Mouse (Mus musculus) embryonic facial prominence, embryonic 10.5 days (tissue): ENCODE results near the gene Ralgapa1. TPM values are rescaled to one million over a fixed set of nuclear protein-coding genes. Genes with fewer than 3 reads are reported as not detected.
"Not testable (repeated sequence)": the region's sequence is repeated elsewhere in the genome, so short reads cannot be mapped to it uniquely, and the experiment has no call there.

Source experiments
- DNase-seq: peaks from one replicate; pipeline ENCODE4 v3.0.0-alpha.2; 2017; ENCODE audit warnings: low spot score
- H3K27ac ChIP-seq: fragments of 300-500 bp; sonication (generic); replicated peaks from 2 replicates; pipeline ENCODE4 v1.5.1; 2016; ENCODE audit warnings: mild to moderate bottlenecking
- H3K27me3 ChIP-seq: fragments of 300-500 bp; sonication (generic); replicated peaks from 2 replicates; pipeline ENCODE4 v1.6.1; 2016; ENCODE audit warnings: low read depth, mild to moderate bottlenecking; ENCODE audit not compliant: poor library complexity, severe bottlenecking
- H3K36me3 ChIP-seq: fragments of 300-500 bp; sonication (generic); replicated peaks from 2 replicates; pipeline ENCODE4 v1.6.1; 2016; ENCODE audit warnings: mild to moderate bottlenecking, moderate library complexity
- H3K4me1 ChIP-seq: fragments of 300-500 bp; sonication (generic); 2 replicates; pipeline ENCODE4 v1.6.1; 2016
- H3K4me3 ChIP-seq: fragments of 300-500 bp; sonication (generic); 2 replicates; pipeline ENCODE4 v1.5.1; 2016; ENCODE audit warnings: mild to moderate bottlenecking, moderate library complexity
- H3K9me3 ChIP-seq: fragments of 300-500 bp; sonication (generic); 2 replicates; pipeline ENCODE4 v1.6.1; 2016; ENCODE audit warnings: mild to moderate bottlenecking
- WGBS: fragments of 180-500 bp; shearing (Covaris S2); methylation state at CpG from one replicate; pipeline ENCODE4 v1.1.7; 2016; 5-methylcytosine and 5-hydroxymethylcytosine counted together
- polyA plus RNA-seq: library from polyadenylated mRNA; unstranded; fragments of >200 nt; fragmentation: Nextera tagmentation; extraction: Ambion mirVana; gene quantifications from 2 replicates; pipeline ENCODE4 v1.2.1, GENCODE M21; 2016

Ralgapa1 gene
- polyA plus RNA-seq, 1 experiment from 2014 or later, result 11.0 TPM

- H3K36me3 ChIP-seq, H3K27ac ChIP-seq, H3K4me1 ChIP-seq, H3K27me3 ChIP-seq, DNase-seq, H3K9me3 ChIP-seq, H3K4me3 ChIP-seq: not testable (repeated sequence)
- 83% methylated on average over 4 of the region's 4 CpGs for WGBS
Observed at GRCm38 (mm10) chr12:55794485-55794884, 26.5 kb downstream of the Ralgapa1 start.

GRCm38 (mm10) chr12:55785252-55785651 lies 35.7 kb downstream of the Ralgapa1 start:
- 87% methylated on average over 2 of the region's 2 CpGs for WGBS
- Histone ChIP-seq H3K27ac (no peak overlapping the region), H3K4me1 (no peaks in the 10 kb centered on the region), H3K27me3 (no peaks in the 10 kb centered on the region), H3K36me3 (peaks cover 28% of the 10 kb centered on the region), H3K9me3 (no peaks in the 10 kb centered on the region), H3K4me3 (no peak overlapping the region)
- no peak for DNase-seq

DNA sequence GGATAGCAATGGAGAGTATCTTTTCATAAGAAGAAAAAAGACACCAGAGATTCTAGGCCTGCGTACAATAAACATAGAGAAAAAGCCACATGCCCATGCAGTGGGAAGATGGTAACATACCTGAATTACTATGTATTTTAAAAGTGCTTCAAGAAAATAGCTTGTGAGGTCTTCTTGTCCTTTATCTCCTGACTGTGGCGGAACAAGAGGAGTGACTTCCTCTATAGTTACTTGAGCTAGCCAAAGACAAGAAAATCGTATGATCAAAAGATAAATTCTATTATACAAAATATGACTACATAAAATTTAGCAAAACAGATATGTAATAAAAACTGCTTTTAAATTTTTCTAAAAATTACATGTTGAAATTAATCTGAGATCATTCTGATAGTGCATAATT lies 38.3 kb downstream of the Ralgapa1 start:
- H3K4me1 ChIP-seq, result no peaks in the 10 kb centered on the region
- no peak overlapping the region for H3K27ac ChIP-seq
- 97% methylated on average over 3 of the region's 3 CpGs for WGBS
- H3K4me3 ChIP-seq, result no peak overlapping the region
- no peaks in the 10 kb centered on the region for H3K9me3 ChIP-seq
- H3K27me3 ChIP-seq, result no peaks in the 10 kb centered on the region
- H3K36me3 ChIP-seq, result peaks cover 28% of the 10 kb centered on the region
- no peak for DNase-seq

GRCm38 (mm10) chr12:55778301-55778700 lies 42.7 kb downstream of the Ralgapa1 start:
- H3K4me3 ChIP-seq, result no peak overlapping the region
- 82% methylated on average over 2 of the region's 2 CpGs for WGBS
- H3K27me3 ChIP-seq, result no peaks in the 10 kb centered on the region
- peaks cover 26% of the 10 kb centered on the region for H3K36me3 ChIP-seq
- H3K4me1 ChIP-seq, result no peaks in the 10 kb centered on the region
- H3K27ac ChIP-seq, result no peak overlapping the region
- H3K9me3 ChIP-seq, result no peaks in the 10 kb centered on the region
- DNase-seq, result peak; percentile 35

DNA sequence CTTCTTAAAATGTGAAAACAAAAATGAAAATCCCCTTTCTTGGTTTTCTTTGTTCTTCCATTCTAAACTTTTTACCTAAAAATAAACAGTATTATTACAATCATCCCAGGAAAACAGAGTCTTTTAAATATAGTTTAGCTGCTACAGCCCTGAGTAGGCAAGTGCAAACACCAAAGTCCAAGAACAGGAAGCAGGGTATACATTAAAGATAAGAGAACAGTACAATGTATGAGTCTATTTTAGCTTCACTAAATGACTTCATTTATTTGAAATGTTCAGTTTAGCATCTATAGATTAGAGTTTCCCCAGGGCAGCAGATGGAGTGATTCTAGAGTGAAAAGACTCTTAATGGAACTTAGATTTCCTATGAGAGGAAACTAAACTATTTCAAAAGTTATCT lies 43.6 kb downstream of the Ralgapa1 start:
- no peaks in the 10 kb centered on the region for H3K27me3 ChIP-seq
- H3K36me3 ChIP-seq, result peaks cover 26% of the 10 kb centered on the region
- H3K9me3 ChIP-seq, result no peaks in the 10 kb centered on the region
- no peak for DNase-seq
- no peak overlapping the region for H3K27ac ChIP-seq
- H3K4me3 ChIP-seq, result no peak overlapping the region
- H3K4me1 ChIP-seq, result no peaks in the 10 kb centered on the region

GRCm38 (mm10) chr12:55774316-55774715 lies 46.7 kb downstream of the Ralgapa1 start:
- Histone ChIP-seq H3K4me1 (no peaks in the 10 kb centered on the region), H3K27ac (no peak overlapping the region), H3K27me3 (no peaks in the 10 kb centered on the region), H3K9me3 (no peaks in the 10 kb centered on the region), H3K36me3 (peaks cover 23% of the 10 kb centered on the region), H3K4me3 (no peak overlapping the region)
- WGBS, result 91% methylated on average over 3 of the region's 3 CpGs
- no peak for DNase-seq

GRCm38 (mm10) chr12:55720319-55720718 lies 100.6 kb downstream of the Ralgapa1 start:
- H3K4me3 ChIP-seq, result no peak overlapping the region
- no peaks in the 10 kb centered on the region for H3K27me3 ChIP-seq
- no peaks in the 10 kb centered on the region for H3K4me1 ChIP-seq
- H3K36me3 ChIP-seq, result peaks cover 33% of the 10 kb centered on the region
- H3K9me3 ChIP-seq, result no peaks in the 10 kb centered on the region
- no peak for DNase-seq
- no peak overlapping the region for H3K27ac ChIP-seq
- WGBS, result 74% methylated on average over 1 of the region's 1 CpGs

GRCm38 (mm10) chr12:55705881-55706280 lies 115.1 kb downstream of the Ralgapa1 start:
- DNase-seq, result no peak
- Histone ChIP-seq H3K36me3 (peaks cover 48% of the 10 kb centered on the region), H3K27me3 (no peaks in the 10 kb centered on the region), H3K9me3 (no peaks in the 10 kb centered on the region), H3K4me1 (no peaks in the 10 kb centered on the region), H3K27ac (no peak overlapping the region), H3K4me3 (no peak overlapping the region)
- WGBS, result 92% methylated on average over 4 of the region's 4 CpGs

GRCm38 (mm10) chr12:55666699-55667098 lies 154.3 kb downstream of the Ralgapa1 start:
- no peaks in the 10 kb centered on the region for H3K4me1 ChIP-seq
- peaks cover 20% of the 10 kb centered on the region for H3K36me3 ChIP-seq
- no peak overlapping the region for H3K27ac ChIP-seq
- H3K27me3 ChIP-seq, result no peaks in the 10 kb centered on the region
- DNase-seq, result no peak
- 90% methylated on average over 6 of the region's 6 CpGs for WGBS
- H3K4me3 ChIP-seq, result no peak overlapping the region
- H3K9me3 ChIP-seq, result no peaks in the 10 kb centered on the region

DNA sequence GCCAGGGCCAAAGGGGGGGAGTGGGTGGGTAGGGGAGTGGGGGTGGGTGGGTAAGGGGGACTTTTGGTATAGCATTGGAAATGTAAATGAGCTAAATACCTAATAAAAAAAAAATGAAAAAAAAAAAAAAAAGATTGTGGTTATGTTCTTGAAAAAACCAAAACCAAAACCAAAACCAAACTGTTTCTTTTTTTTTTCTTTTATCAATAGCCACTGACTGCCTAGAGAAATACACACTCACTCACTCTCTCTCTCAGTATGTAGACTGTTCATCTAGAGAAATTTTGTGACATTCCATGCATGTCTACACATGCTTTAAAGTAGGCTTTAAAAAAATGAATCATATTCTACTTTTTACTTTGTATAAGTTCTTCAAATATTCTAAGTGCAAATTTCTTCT lies 157.8 kb downstream of the Ralgapa1 start:
- not testable (repeated sequence) for H3K27ac ChIP-seq, H3K27me3 ChIP-seq, H3K4me3 ChIP-seq, H3K9me3 ChIP-seq, DNase-seq, H3K4me1 ChIP-seq
- H3K36me3 ChIP-seq, result peaks cover 26% of the 10 kb centered on the region

GRCm38 (mm10) chr12:55648011-55648525 lies 172.9 kb downstream of the Ralgapa1 start:
- no peaks in the 10 kb centered on the region; the same call in 1 of the 2 replicates for H3K36me3 ChIP-seq
- H3K27me3 ChIP-seq, result no peaks in the 10 kb centered on the region
- DNase-seq, result no peak
- H3K4me3 ChIP-seq, result no peak overlapping the region
- no peaks in the 10 kb centered on the region for H3K4me1 ChIP-seq
- H3K9me3 ChIP-seq, result no peaks in the 10 kb centered on the region
- H3K27ac ChIP-seq, result no peak overlapping the region
- WGBS, result 90% methylated on average over 7 of the region's 7 CpGs

DNA sequence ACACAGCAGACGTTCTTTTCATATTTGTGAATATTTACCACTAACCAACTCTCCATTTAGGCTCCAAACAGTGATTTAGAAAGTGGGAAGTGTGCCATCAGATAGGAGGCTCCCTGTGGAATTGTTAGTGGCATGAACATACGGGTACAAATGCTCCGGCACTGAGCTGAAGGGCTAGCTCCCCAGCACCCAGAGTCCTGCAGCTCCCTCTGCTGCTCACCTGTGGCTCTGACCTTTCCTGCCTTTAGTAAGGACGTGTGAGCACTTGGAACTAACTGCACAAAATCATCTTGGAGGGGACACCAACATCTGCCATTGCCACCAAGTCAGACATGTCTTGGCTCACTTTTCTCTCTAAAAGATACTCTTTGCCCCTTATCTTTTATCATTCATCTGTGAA lies 194.3 kb downstream of the Ralgapa1 start:
- WGBS, result 35% methylated on average over 4 of the region's 4 CpGs
- no peak for DNase-seq

DNA sequence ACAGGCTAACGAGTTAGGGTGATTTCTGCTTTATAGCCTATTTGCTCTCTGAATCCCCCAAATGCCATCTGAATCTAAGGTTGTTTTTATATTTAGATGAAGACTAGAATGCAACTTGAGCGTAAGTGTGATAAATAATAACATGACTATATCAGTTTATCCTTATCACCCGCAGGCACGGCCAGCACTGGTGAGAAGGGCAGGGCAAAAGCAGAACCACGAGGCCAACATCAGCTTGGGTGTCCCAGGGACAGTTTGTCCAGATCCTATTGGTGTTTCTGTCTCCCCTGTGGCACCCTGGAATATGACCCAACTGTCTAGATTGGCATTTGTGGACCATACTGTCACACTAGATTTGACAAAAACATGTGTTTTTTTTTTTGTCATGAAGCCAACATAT lies 197.7 kb downstream of the Ralgapa1 start:
- no peaks in the 10 kb centered on the region for H3K27me3 ChIP-seq
- H3K36me3 ChIP-seq, result no peaks in the 10 kb centered on the region
- DNase-seq, result no peak
- no peaks in the 10 kb centered on the region for H3K9me3 ChIP-seq
- WGBS, result 80% methylated on average over 5 of the region's 5 CpGs
- no peak overlapping the region for H3K27ac ChIP-seq
- no peak overlapping the region for H3K4me3 ChIP-seq
- peaks cover 10% of the 10 kb centered on the region for H3K4me1 ChIP-seq

More for the DNA sequence above, 194.3 kb downstream of the Ralgapa1 start:
- H3K27ac ChIP-seq, result no peak overlapping the region
- H3K27me3 ChIP-seq, result no peaks in the 10 kb centered on the region
- no peak overlapping the region for H3K4me3 ChIP-seq
- peaks cover 7% of the 10 kb centered on the region for H3K4me1 ChIP-seq
- no peaks in the 10 kb centered on the region for H3K9me3 ChIP-seq
- no peaks in the 10 kb centered on the region for H3K36me3 ChIP-seq
